Mouse (Mus musculus) kidney, embryonic 16.5 days (tissue): ENCODE measurements around the gene Itpr2. TPM values are rescaled to one million over a fixed set of nuclear protein-coding genes. Genes with fewer than 3 reads are reported as not detected.
"Not testable (repeated sequence)": the region's sequence is repeated elsewhere in the genome, so short reads cannot be mapped to it uniquely, and the experiment has no call there.

Source experiments
- ATAC-seq: fragments of 200-750 bp; cut with Nextera tagmentation; 2 replicates; pipeline ENCODE4 v1.8.0; 2017; ENCODE audit warnings: moderate TSS enrichment; ENCODE audit not compliant: low FRiP score, low TSS enrichment
- H3K27ac ChIP-seq: fragments of 300-500 bp; sonication (generic); 2 replicates; pipeline ENCODE4 v1.5.1; 2014; ENCODE audit warnings: low read length
- H3K27me3 ChIP-seq: fragments of 300-500 bp; sonication (generic); 2 replicates; pipeline ENCODE4 v1.6.1; 2014; ENCODE audit warnings: low read length, control low read depth, mixed read lengths; ENCODE audit not compliant: insufficient read depth
- H3K36me3 ChIP-seq: fragments of 300-500 bp; sonication (generic); 2 replicates; pipeline ENCODE4 v1.6.1; 2014; ENCODE audit warnings: low read length, control low read depth, mixed read lengths; ENCODE audit not compliant: insufficient read depth
- H3K4me1 ChIP-seq: fragments of 300-500 bp; sonication (generic); 2 replicates; pipeline ENCODE4 v1.6.1; 2014; ENCODE audit warnings: low read length, control low read depth, mixed read lengths; ENCODE audit not compliant: insufficient read depth
- H3K4me2 ChIP-seq: fragments of 300-500 bp; sonication (generic); replicated peaks from 2 replicates; pipeline ENCODE4 v1.6.1; 2014; ENCODE audit warnings: low read depth, low read length
- H3K4me3 ChIP-seq: fragments of 300-500 bp; sonication (generic); 2 replicates; pipeline ENCODE4 v1.5.1; 2014; ENCODE audit warnings: mild to moderate bottlenecking, low read length
- H3K9ac ChIP-seq: fragments of 300-500 bp; sonication (generic); replicated peaks from 2 replicates; pipeline ENCODE4 v1.6.1; 2014; ENCODE audit warnings: low read length
- H3K9me3 ChIP-seq: fragments of 300-500 bp; sonication (generic); 2 replicates; pipeline ENCODE4 v1.6.1; 2016; ENCODE audit warnings: low read length, control low read depth
- WGBS: fragments of 180-500 bp; shearing (Covaris S2); extraction: QIAGEN DNeasy Blood & Tissue Kit; methylation state at CpG from one replicate; pipeline ENCODE4 v1.1.7; 2014; 5-methylcytosine and 5-hydroxymethylcytosine counted together
- polyA plus RNA-seq: library from polyadenylated mRNA; unstranded; fragments of >200 nt; fragmentation: Nextera tagmentation; extraction: Ambion mirVana; gene quantifications from 2 replicates; pipeline ENCODE4 v1.2.1, GENCODE M21; 2015

Itpr2 gene
- polyA plus RNA-seq, 1 experiment from 2014 or later = 14.0 TPM

- H3K27me3 ChIP-seq = no peaks in the 10 kb centered on the region
- H3K9ac ChIP-seq = no peak overlapping the region
- no peak overlapping the region for H3K4me3 ChIP-seq
- no peak overlapping the region for H3K4me2 ChIP-seq
- H3K36me3 ChIP-seq = no peaks in the 10 kb centered on the region
- WGBS = 79% methylated on average over 5 of the region's 5 CpGs
- ATAC-seq = no peak
- peaks cover 15% of the 10 kb centered on the region; the same call in 1 of the 2 replicates for H3K4me1 ChIP-seq
- no peaks in the 10 kb centered on the region for H3K9me3 ChIP-seq
- H3K27ac ChIP-seq = no peak overlapping the region
These were observed 22.9 kb downstream of the Itpr2 start for GRCm38 (mm10) chr6:146478888-146479683.

DNA sequence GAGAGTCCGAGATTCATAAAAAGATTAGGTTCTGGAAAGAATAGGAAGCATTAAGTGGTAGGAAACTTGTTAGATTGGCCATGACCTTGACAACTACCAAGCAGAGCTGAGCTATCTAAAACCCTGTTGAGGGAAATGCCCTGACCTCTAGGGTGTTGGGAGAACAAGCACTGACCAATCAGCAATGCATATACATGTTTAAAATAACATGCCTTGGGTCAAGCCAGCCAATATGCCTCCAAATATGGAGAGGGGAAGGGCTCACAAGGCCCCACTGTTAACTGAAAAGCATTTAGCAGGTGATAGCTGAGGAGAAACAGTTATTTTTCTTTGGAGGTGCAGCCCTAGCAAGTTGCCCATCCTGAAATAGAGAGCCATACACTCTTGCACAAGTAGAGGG lies 25.2 kb downstream of the Itpr2 start:
- Histone ChIP-seq H3K27me3 (no peaks in the 10 kb centered on the region), H3K4me2 (no peak overlapping the region), H3K9me3 (no peaks in the 10 kb centered on the region), H3K4me3 (no peak overlapping the region), H3K36me3 (no peaks in the 10 kb centered on the region), H3K4me1 (peaks cover 12% of the 10 kb centered on the region; the same call in 1 of the 2 replicates), H3K9ac (no peak overlapping the region), H3K27ac (no peak overlapping the region)
- WGBS = 79% methylated on average over 1 of the region's 1 CpGs
- no peak for ATAC-seq

- H3K4me3 ChIP-seq = no peak overlapping the region
- no peak overlapping the region for H3K27ac ChIP-seq
- 0 out of 2 replicates have a peak, but pooled peaks cover 1% of the 10 kb centered on the region for H3K4me1 ChIP-seq
- H3K27me3 ChIP-seq = no peaks in the 10 kb centered on the region
- H3K9me3 ChIP-seq = no peaks in the 10 kb centered on the region
- H3K36me3 ChIP-seq = no peaks in the 10 kb centered on the region
- 83% methylated on average over 4 of the region's 4 CpGs for WGBS
- no peak for ATAC-seq
- no peak overlapping the region for H3K4me2 ChIP-seq
- H3K9ac ChIP-seq = no peak overlapping the region
These were observed 27.9 kb downstream of the Itpr2 start for GRCm38 (mm10) chr6:146474166-146474565.

GRCm38 (mm10) chr6:146473216-146473955 lies 28.6 kb downstream of the Itpr2 start:
- peaks cover under 1% of the 10 kb centered on the region for H3K4me1 ChIP-seq
- no peaks in the 10 kb centered on the region for H3K36me3 ChIP-seq
- no peaks in the 10 kb centered on the region for H3K9me3 ChIP-seq
- H3K9ac ChIP-seq = no peak overlapping the region
- no peak overlapping the region for H3K4me2 ChIP-seq
- WGBS = 58% methylated on average over 6 of the region's 6 CpGs
- no peak overlapping the region for H3K27ac ChIP-seq
- no peak overlapping the region for H3K4me3 ChIP-seq
- H3K27me3 ChIP-seq = no peaks in the 10 kb centered on the region
- no peak for ATAC-seq

- 41% methylated on average over 4 of the region's 4 CpGs for WGBS
- H3K36me3 ChIP-seq = peaks cover 4% of the 10 kb centered on the region; the same call in 1 of the 2 replicates
- peaks cover 8% of the 10 kb centered on the region; the same call in 1 of the 2 replicates for H3K9me3 ChIP-seq
- H3K4me3 ChIP-seq = no peak overlapping the region
- H3K9ac ChIP-seq = no peak overlapping the region
- no peak overlapping the region for H3K27ac ChIP-seq
- H3K4me2 ChIP-seq = no peak overlapping the region
- peaks cover 6% of the 10 kb centered on the region for H3K4me1 ChIP-seq
- H3K27me3 ChIP-seq = no peaks in the 10 kb centered on the region
- ATAC-seq = no peak
These were observed 31.6 kb downstream of the Itpr2 start for GRCm38 (mm10) chr6:146470378-146470777.

- H3K4me3 ChIP-seq = no peak overlapping the region
- no peak overlapping the region for H3K9ac ChIP-seq
- WGBS = 68% methylated on average over 2 of the region's 2 CpGs
- peaks cover 4% of the 10 kb centered on the region; the same call in 1 of the 2 replicates for H3K36me3 ChIP-seq
- peaks cover 8% of the 10 kb centered on the region; the same call in 1 of the 2 replicates for H3K9me3 ChIP-seq
- H3K27ac ChIP-seq = no peak overlapping the region
- peaks cover 6% of the 10 kb centered on the region for H3K4me1 ChIP-seq
- H3K27me3 ChIP-seq = no peaks in the 10 kb centered on the region
- no peak overlapping the region for H3K4me2 ChIP-seq
- no peak for ATAC-seq
These were observed 32.1 kb downstream of the Itpr2 start for GRCm38 (mm10) chr6:146469936-146470335.

DNA sequence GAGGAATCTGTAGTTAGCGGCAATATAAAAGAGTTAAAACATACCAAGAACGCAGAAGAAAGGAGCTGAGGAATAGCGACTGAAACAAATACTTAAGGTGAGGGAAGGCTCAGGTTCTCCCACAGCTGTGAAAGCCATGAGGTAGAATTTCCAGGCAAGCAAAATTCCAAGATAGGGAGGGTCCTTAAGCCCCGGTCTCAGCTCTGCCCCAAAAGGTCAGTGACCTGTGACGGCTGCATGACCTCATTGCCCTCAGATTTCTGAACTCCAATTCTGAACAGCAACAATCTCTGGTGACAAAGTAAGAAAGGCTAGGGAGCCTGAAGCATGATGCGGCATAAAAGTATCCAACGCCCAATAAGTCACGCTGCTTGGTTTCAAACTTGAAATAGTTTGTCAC lies 33.7 kb downstream of the Itpr2 start:
- no peak overlapping the region for H3K4me3 ChIP-seq
- no peak overlapping the region for H3K9ac ChIP-seq
- H3K36me3 ChIP-seq = peaks cover 4% of the 10 kb centered on the region; the same call in 1 of the 2 replicates
- H3K27ac ChIP-seq = no peak overlapping the region
- no peak for ATAC-seq
- 36% methylated on average over 8 of the region's 8 CpGs for WGBS
- no peaks in the 10 kb centered on the region for H3K27me3 ChIP-seq
- H3K4me2 ChIP-seq = no peak overlapping the region
- H3K9me3 ChIP-seq = peaks cover 8% of the 10 kb centered on the region; the same call in 1 of the 2 replicates
- H3K4me1 ChIP-seq = peaks cover 6% of the 10 kb centered on the region

DNA sequence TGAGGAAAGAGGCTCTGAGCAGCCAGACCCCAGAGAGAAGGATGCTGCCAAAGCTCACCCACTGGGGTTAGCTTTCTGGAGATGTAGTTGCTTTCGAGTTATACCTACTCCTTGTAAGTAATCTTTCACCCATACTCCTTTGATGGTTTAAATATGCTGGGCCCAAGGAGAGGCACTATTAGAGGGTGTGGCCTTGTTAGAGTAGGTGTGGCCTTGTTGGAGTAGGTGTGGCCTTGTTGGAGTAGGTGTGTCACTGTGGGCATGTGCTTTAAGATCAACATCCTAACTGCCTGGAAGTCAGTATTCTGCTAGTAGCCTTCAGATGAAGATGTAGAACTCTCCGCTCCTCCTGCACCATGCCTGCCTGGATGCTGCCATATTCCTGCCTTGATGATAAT lies 37.4 kb downstream of the Itpr2 start:
- H3K9ac ChIP-seq, H3K36me3 ChIP-seq, H3K9me3 ChIP-seq, H3K4me3 ChIP-seq, ATAC-seq, H3K4me2 ChIP-seq, H3K4me1 ChIP-seq, H3K27me3 ChIP-seq, H3K27ac ChIP-seq: not testable (repeated sequence)
- WGBS = 88% methylated on average over 2 of the region's 2 CpGs

DNA sequence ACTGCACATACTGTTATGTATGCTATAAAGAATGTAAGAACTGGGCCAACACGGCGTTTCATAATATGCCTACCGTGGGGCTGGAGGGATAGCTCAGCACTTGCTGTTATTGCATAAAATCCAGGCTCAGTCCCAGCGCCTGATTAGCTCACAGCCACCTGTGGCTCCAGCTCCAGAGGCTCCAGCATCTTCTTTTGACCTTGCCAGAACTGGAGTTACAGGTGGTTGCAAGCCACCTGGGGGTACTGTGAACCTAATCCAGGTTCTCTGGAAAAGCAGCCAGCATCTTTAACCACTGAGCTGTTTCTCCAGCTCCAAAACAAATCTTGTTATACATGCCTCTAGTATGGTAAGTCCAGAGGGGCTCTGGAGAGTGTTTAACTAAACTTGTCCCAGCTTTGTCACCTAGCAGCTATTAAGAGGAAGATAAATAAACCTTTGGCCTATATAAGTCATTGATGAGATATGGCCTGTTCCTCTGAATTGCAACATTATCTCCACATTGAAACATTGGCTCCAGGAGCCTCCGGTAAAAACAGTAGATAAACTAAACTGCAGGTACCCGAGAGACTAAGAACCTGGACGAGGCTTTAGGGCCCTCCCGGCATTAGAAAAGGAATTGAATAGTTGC lies 37.9 kb downstream of the Itpr2 start:
- Histone ChIP-seq H3K4me2 (no peak overlapping the region), H3K4me3 (no peak overlapping the region), H3K36me3 (peaks cover 4% of the 10 kb centered on the region; the same call in 1 of the 2 replicates), H3K9me3 (peaks cover 8% of the 10 kb centered on the region; the same call in 1 of the 2 replicates), H3K27me3 (no peaks in the 10 kb centered on the region), H3K9ac (no peak overlapping the region), H3K27ac (no peak overlapping the region), H3K4me1 (peaks cover 6% of the 10 kb centered on the region)
- ATAC-seq = no peak
- WGBS = 65% methylated on average over 8 of the region's 8 CpGs
